Mouse (Mus musculus): Measurements from ENCODE around the gene Ltbp1. TPM values are rescaled to one million over a fixed set of nuclear protein-coding genes. Genes with fewer than 3 reads are reported as not detected.
A peak's percentile ranks its signal among the peaks of the same experiment; 100 is the strongest.

Gene Ltbp1
- total RNA-seq, 2 experiments from 2014 or later = 8.2 to 8.4 TPM

GRCm38 (mm10) chr17:75153088-75153487 lies 147.7 kb downstream of the Ltbp1 start:
- intact Hi-C loops (cut with DNase I) = no loop called here
- DNase-seq (ENCODE audit: low spot score in 2 of 2) = no peak

GRCm38 (mm10) chr17:75158385-75158784 lies 153.0 kb downstream of the Ltbp1 start:
- intact Hi-C loops (cut with DNase I) = no loop called here
- no peak for DNase-seq (ENCODE audit: low spot score in 2 of 2)

DNA sequence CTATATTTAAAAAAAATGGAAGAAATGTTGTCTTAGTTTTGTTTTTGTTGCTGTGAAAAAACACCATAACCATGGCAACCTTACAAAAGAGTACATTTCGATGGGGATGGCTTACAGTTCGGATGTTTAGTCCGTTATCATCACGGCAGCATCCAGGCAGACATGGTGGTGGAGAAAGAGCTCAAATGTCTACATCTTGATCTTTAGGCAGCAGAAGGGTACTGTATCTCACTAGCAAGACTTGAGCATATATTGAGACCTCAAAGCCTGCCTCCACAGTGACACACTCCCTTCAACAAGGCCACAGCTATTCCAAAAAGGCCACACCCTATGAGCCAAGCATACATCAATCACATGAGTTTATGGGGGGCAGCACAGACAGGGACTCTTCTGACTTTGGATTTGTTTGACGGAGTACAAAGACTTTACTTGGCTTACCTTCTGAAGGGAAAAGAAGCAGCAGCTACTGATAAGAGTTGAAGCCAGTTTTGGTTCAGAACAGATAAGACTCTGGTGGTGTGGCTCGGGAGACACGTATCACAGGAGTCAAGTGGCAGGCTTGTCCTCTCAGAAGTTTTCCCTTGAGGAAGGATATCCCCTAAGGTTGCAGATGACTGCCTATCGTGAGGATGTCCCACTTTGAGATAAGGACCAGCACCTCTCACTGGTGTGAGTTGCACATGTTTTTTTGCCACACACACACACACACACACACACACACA lies 153.9 kb downstream of the Ltbp1 start:
- intact Hi-C loops (cut with DNase I) = no loop called here
- DNase-seq (ENCODE audit: low spot score in 2 of 2) = no peak

GRCm38 (mm10) chr17:75161062-75161461 lies 155.7 kb downstream of the Ltbp1 start:
- intact Hi-C loops (cut with DNase I) = no loop called here
- DNase-seq (ENCODE audit: low spot score in 2 of 2) = no peak

GRCm38 (mm10) chr17:75161931-75162330 lies 156.6 kb downstream of the Ltbp1 start:
- intact Hi-C loops (cut with DNase I) = no loop called here
- no peak for DNase-seq (ENCODE audit: low spot score in 2 of 2)

DNA sequence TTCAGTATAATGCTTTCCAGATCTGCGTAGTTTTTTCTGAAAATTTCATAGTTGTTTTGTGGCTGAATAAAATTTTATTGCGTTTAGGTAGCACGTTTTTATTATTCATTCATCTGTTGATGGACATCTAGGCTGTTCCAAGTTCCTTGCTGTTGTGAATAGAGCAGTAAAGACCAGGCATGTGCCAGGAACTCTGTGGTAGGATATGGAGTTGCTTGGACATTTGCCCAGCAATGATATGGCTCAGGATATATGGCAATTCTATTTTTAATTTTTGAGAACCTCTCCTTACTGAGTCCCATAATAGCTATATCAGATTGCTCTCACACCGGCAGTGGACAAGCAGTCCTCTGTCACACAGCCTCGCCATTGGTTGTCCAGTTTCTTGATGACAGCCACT lies 159.2 kb downstream of the Ltbp1 start:
- DNase-seq (ENCODE audit: low spot score in 2 of 2) = no peak
- intact Hi-C loops (cut with DNase I) = no loop called here

- intact Hi-C loops (cut with DNase I) = no loop called here
- DNase-seq (ENCODE audit: low spot score in 2 of 2) = no peak
Observed at GRCm38 (mm10) chr17:75168572-75169200, 163.3 kb downstream of the Ltbp1 start.

GRCm38 (mm10) chr17:75171659-75172058 lies 166.3 kb downstream of the Ltbp1 start:
- intact Hi-C loops (cut with DNase I) = no loop called here

GRCm38 (mm10) chr17:75172685-75173205 lies 167.4 kb downstream of the Ltbp1 start:
- intact Hi-C loops (cut with DNase I) = no loop called here
- no peak for DNase-seq (ENCODE audit: low spot score in 2 of 2)

More at GRCm38 (mm10) chr17:75171659-75172058, 166.3 kb downstream of the Ltbp1 start:
- no peak for DNase-seq (ENCODE audit: low spot score in 2 of 2)

- intact Hi-C loops (cut with DNase I) = no loop called here
- DNase-seq (ENCODE audit: low spot score in 2 of 2) = no peak
Observed at GRCm38 (mm10) chr17:75174501-75174900, 169.1 kb downstream of the Ltbp1 start.

- peak in 1 of 2 experiments; percentile 26 for DNase-seq (ENCODE audit: low spot score in 2 of 2)
- intact Hi-C loops (cut with DNase I) = no loop called here
Observed at GRCm38 (mm10) chr17:75177920-75178867, 172.8 kb downstream of the Ltbp1 start.

DNA sequence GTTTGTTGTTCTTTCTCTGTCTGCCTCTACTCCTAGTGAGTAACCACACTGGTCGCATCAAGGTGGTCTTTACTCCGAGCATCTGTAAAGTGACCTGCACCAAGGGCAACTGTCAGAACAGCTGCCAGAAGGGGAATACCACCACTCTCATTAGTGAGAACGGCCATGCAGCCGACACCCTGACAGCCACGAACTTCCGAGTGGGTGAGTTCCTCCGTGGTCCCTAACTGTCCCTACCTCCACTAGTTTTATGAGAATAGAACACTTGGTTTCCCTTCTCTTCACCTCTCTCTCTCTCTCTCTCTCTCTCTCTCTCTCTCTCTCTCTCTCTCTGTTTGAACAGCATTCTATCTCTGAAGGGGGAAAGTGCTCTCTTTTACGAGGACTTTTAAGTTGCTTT lies 173.6 kb downstream of the Ltbp1 start:
- DNase-seq (ENCODE audit: low spot score in 2 of 2) = no peak
- intact Hi-C loops (cut with DNase I) = no loop called here

GRCm38 (mm10) chr17:75180301-75180700 lies 174.9 kb downstream of the Ltbp1 start:
- DNase-seq (ENCODE audit: low spot score in 2 of 2) = no peak
- intact Hi-C loops (cut with DNase I) = no loop called here

DNA sequence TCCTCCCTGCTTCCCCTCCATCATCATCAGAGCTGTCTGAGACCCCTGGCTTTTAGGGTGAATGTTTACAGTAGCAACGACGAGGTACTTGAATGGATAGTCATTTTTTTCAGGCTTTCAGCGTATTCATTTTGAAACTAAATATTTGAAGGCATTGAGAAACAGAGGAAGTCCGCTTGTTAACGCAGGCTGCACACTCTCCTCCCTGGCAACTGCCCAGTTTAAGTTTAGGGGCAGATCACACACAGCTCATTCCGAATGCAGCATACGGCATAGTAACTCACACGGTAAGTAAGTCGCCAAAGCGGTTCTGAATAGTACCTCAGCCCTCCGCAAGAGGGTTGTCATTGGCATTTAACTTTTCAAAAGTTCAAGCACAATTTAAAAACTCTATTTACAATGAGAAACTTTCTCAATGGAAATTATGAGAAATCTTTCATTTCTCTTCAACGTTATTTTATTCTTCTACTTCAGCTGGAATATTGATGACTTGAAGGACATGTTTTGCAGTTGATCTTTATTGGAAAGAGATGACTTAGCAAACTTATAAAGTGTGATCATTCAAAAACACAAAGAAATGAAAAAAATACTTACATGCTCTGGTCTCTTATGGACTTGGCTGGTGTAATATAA lies 175.7 kb downstream of the Ltbp1 start:
- intact Hi-C loops (cut with DNase I) = no loop called here
- no peak for DNase-seq (ENCODE audit: low spot score in 2 of 2)

DNA sequence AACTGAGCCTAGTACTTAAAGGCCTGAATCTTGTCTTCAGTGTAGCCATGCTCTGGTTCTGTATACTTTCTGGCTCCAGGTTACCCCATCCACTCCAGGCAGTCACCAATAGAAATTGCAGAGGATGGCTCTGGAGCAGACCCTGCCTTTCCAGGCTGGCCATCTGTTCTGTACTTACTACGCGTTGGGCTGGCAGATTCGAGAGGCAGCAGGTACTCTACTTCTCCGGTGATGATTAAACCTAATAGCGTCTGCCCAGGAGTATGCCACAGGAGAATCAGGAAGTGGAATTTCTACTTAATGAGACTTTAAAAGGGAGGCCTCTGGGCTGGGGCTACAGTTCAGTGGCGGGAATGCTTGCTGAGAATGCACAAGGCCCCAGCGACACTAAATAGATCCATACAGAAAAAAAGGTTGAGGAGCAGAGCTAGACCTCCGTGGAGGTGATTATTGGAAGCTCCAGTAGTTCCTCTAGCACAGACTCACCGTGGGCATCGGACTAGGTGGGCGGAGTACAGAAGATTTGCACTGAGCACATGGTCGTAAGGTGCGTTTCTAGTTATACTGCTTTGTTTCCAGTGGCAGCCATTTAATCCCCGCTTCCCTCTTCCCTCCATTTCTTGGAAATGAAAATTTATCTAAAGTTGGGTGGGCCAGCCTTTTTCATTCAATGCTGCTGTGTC lies 177.1 kb downstream of the Ltbp1 start:
- no peak for DNase-seq (ENCODE audit: low spot score in 2 of 2)
- intact Hi-C loops (cut with DNase I) = no loop called here

DNA sequence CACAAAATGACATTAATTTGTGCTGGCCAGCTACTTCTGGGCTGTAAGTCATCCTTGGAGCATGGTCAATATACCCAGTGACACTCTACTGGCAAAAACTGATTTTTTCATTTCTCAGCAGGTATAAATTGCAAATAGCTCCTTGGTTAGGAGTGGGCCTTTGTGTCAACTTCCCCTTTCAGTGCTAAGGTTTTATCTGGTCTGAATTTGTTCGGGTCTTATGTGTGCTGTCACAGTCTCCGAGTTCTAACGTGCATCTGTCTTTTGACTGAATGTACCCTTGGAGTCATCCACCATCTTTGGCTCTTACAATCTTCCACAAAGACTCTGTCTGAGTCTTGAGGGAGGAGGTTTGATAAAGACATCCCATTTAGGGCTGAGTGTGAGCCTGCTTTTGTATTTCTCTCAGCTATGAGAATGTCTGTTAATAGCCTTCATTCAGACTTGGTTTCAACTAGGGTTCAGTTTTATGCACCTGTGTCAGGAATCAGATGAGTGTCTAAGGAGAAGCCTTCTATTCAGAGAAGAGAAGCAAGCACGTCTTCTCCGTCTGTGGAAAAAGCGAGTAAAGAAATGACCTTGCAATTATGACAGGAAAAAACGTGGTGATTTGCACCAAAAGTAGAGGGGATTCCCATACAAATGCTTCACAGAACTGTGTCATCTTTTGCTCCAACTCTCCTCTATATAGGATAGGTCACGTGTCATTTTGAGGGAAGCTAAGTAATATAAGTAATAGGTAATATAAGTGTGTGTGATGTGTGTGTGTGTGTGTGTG lies 181.6 kb downstream of the Ltbp1 start:
- no peak for DNase-seq (ENCODE audit: low spot score in 2 of 2)
- intact Hi-C loops (cut with DNase I) = no loop called here

DNA sequence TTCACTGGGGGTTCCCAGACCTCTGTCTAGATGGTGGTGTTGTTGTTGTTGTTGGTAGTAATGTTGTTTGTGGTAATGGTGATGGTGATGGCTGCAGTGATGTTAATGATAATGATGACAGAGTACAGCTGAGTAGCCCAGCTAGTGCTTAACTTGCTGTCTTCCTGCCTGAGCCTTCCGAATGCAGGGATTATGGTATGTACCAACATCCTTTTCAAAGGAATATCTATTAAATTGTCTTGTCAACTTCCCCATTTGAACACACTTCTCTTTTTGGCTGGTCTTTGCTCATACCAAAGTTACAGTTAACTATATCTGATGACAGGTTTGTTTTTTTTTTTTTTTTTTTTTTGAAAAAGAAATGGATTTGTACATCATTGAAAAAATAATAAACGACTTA lies 191.6 kb downstream of the Ltbp1 start:
- intact Hi-C loops (cut with DNase I) = no loop called here

DNA sequence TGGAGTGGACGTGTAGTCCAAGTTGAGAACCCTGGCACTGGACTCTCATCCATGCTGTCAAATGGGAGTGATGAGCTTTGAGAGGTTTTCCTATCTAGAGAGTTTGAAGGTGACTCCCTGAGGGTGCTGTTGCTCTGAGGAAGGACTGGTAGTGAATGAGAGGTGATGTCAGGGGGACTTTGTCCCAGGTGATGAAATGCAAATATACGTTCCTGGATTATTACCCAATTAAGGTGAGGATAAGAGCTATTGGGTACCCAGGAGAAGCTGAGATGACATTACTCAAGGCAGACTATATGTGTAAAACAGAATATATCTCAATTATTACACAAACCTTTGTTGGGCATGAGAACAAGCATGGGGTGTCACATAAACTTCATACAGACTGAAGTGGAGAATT lies 193.4 kb downstream of the Ltbp1 start:
- intact Hi-C loops (cut with DNase I) = no loop called here
- no peak for DNase-seq (ENCODE audit: low spot score in 2 of 2)

More for the DNA sequence above, 191.6 kb downstream of the Ltbp1 start:
- no peak for DNase-seq (ENCODE audit: low spot score in 2 of 2)
